Mouse (Mus musculus) stomach, adult 2 months (tissue): ENCODE measurements around the gene Zfp592. TPM values are rescaled to one million over a fixed set of nuclear protein-coding genes. Genes with fewer than 3 reads are reported as not detected.

ENCODE experiments used
- polyA plus RNA-seq: library from polyadenylated mRNA; depleted of rRNA; stranded (reverse); fragments of >200 nt; gene quantifications from 2 replicates; pipeline ENCODE4 v1.2.3, GENCODE M21; 2012; rRNA removed

Zfp592 gene
- 5.1 and 6.5 TPM in 2 replicates for polyA plus RNA-seq

DNA sequence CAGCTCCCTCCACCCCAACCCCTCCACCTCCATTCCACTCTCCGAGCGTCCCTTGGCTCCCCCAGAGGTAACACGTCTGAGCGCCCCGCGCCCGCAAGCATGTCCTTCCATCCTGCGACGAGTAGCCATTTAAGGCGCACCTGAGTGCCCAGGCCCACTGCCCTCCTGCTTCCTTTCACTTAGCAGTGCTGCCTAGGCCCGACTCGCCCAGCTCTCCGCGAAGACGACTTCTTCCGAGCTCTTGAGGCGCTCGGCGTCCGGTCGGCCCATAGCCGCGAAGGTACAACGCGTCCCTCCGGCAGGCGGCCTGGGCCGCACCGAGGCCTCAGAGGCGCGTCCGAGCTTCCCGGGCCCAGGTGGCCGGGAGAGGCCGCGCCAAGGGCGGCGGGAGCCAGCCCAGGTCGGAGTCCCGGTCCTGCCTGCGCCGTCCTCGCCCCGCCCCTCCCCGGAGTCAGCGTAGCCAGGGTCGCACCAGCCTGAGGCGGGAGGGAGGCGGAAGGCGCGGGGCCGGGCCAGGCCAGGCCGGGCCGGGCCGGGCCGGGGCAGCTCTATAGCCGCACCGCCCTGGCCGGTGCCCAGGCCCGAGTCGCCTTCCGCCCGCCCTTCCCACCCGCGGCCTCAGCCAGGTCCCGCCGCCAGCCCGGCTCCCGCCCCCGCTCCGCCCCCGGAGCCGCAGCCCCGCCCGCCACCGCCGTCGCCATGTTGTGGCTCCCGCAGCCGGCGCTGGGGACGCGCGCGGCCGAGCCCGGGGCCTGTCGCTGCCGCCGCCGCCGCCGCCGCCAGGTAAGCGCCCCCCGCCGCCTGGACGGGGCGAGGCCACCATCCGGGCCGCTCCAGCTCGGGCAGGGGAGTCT, at the start of gene Zfp592:
TSS of gene Zfp592 (plus strand) at position 702 of the 854 bp plus-strand sequence.

DNA sequence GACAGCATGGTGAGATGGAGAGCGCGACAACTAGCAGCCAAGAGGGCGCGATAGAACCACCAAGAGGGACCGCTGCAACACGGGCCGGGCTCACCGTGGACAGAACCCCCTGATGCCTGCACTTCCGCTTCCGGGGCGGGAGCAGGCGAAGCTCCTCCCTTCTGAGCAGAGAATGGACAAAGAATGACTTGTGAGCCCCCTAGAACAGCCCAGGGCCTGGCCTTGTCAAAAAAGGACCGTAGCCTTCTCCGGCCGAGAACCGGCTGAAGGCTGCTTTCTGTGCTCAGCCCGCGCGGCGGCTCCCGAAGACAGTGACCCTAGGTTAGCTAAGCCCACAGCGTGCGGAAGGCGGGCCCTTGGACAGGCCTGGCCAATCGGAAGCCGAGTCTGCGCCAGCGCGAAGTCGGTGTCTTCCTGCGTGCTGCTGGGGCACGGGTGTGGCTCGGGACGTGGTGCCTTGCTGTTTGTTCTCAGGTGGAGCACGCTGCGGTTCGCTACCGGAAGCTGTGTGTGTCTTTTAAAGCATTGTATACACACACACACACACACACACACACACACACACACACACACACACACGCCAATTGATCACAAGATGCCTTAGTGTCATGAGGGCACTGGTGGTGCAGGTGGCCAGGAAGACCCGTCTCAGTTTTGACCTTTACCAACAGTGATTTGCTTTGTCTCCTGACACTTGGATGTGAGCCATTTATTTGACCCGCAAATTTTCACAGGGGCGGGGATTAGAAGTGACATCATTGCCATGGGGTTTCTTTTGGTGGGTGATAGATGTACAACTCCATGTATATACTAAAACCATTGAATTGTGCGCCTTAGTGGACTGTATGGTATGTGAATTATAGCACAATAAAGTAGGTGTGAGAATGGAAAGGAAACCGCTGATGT, 45.8 kb upstream of the Zfp592 start, which contains the start of gene Sec11a:
TSS of gene Sec11a (minus strand) at position 336 of the 906 bp plus-strand sequence.

DNA sequence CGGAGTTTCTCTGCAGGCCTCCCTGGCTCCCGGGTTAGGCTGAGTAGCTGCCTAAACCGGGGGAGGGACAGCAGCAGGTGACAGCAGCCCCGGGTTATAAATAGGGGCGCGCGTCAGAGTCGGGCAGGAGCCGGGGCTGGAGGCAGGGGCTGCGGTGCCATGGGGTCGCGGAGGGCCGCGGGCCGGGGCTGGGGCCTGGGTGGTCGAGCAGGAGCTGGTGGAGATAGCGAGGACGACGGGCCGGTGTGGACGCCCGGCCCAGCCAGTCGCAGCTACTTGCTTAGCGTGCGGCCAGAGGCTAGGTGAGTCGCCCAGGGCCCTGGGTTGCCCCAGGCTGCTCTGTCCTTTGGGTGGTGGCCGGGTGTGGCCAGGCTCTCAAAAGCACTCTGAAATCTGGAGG, 64.0 kb downstream of the Zfp592 start, which contains the start of gene Alpk3:
TSS of gene Alpk3 (plus strand) at position 130 of the 400 bp plus-strand sequence.

Other genes with a start within 250 kb of the Zfp592 start
- 8.9 and 13.1 TPM in 2 replicates for gene Iqgap1, start 167.7 kb upstream of the Zfp592 start, polyA plus RNA-seq
- 1.4 and 1.7 TPM in 2 replicates for gene Zscan2, start 132.8 kb upstream of the Zfp592 start, polyA plus RNA-seq
- 4.3 and 5.3 TPM in 2 replicates for gene Wdr73, start 92.4 kb upstream of the Zfp592 start, polyA plus RNA-seq
- gene Nmb, start 88.6 kb upstream of the Zfp592 start, polyA plus RNA-seq, result 1.2 and 2.2 TPM in 2 replicates
- gene Sec11a, start 45.9 kb upstream of the Zfp592 start, polyA plus RNA-seq, result 12.8 TPM in 2 replicates
- 0.29 and 0.30 TPM in 2 replicates for gene Alpk3, start 63.9 kb downstream of the Zfp592 start, polyA plus RNA-seq
- 0.02 TPM in 1 of 2 replicates, not detected in the other for gene Slc28a1, start 121.1 kb downstream of the Zfp592 start, polyA plus RNA-seq
- 6.7 and 7.0 TPM in 2 replicates for gene Pde8a, start 219.9 kb downstream of the Zfp592 start, polyA plus RNA-seq